Mouse (Mus musculus) hindbrain, embryonic 15.5 days (tissue): Measurements from ENCODE around the gene Dnajc16. TPM values are rescaled to one million over a fixed set of nuclear protein-coding genes. Genes with fewer than 3 reads are reported as not detected.
"Not testable (repeated sequence)": the region's sequence is repeated elsewhere in the genome, so short reads cannot be mapped to it uniquely, and the experiment has no call there.

Experiments used
- ATAC-seq: fragments of 200-750 bp; cut with Nextera tagmentation; 2 replicates; pipeline ENCODE4 v1.8.0; 2017; ENCODE audit warnings: low read depth, moderate number of reproducible peaks, moderate TSS enrichment; ENCODE audit not compliant: low FRiP score
- H3K27ac ChIP-seq: fragments of 300-500 bp; sonication (generic); replicated peaks from 2 replicates; pipeline ENCODE4 v1.5.1; 2015; ENCODE audit warnings: mild to moderate bottlenecking, inconsistent platforms
- H3K27me3 ChIP-seq: fragments of 300-500 bp; sonication (generic); 2 replicates; pipeline ENCODE4 v1.6.1; 2015; ENCODE audit warnings: control low read depth, inconsistent platforms
- H3K36me3 ChIP-seq: fragments of 300-500 bp; sonication (generic); 2 replicates; pipeline ENCODE4 v1.6.1; 2015; ENCODE audit warnings: control low read depth, inconsistent platforms
- H3K4me1 ChIP-seq: fragments of 300-500 bp; sonication (generic); replicated peaks from 2 replicates; pipeline ENCODE4 v1.6.1; 2015; ENCODE audit warnings: control low read depth, inconsistent platforms
- H3K4me2 ChIP-seq: fragments of 300-500 bp; sonication (generic); 2 replicates; pipeline ENCODE4 v1.6.1; 2015; ENCODE audit warnings: moderate library complexity, mild to moderate bottlenecking, inconsistent platforms
- H3K4me3 ChIP-seq: fragments of 300-500 bp; sonication (generic); 2 replicates; pipeline ENCODE4 v1.5.1; 2015; ENCODE audit warnings: mild to moderate bottlenecking, inconsistent platforms
- H3K9ac ChIP-seq: fragments of 300-500 bp; sonication (generic); 2 replicates; pipeline ENCODE4 v1.6.1; 2015; ENCODE audit warnings: inconsistent platforms
- H3K9me3 ChIP-seq: fragments of 300-500 bp; sonication (generic); 2 replicates; pipeline ENCODE4 v1.6.1; 2016; ENCODE audit warnings: control low read depth, inconsistent platforms
- WGBS: fragments of 180-500 bp; shearing (Covaris S2); methylation state at CpG from one replicate; pipeline ENCODE4 v1.1.7; 2015; 5-methylcytosine and 5-hydroxymethylcytosine counted together
- polyA plus RNA-seq: library from polyadenylated mRNA; unstranded; fragments of >200 nt; fragmentation: Nextera tagmentation; extraction: Ambion mirVana; gene quantifications from 2 replicates; pipeline ENCODE4 v1.2.1, GENCODE M21; 2015

The Dnajc16 gene
- polyA plus RNA-seq, 1 experiment from 2014 or later = 6.8 TPM

GRCm38 (mm10) chr4:141773019-141773418 is 17.7 kb downstream of the Dnajc16 start:
- H3K27me3 ChIP-seq, H3K27ac ChIP-seq, H3K9ac ChIP-seq, H3K4me3 ChIP-seq, H3K9me3 ChIP-seq, ATAC-seq, H3K4me1 ChIP-seq, H3K4me2 ChIP-seq: not testable (repeated sequence)
- peaks cover 87% of the 10 kb centered on the region for H3K36me3 ChIP-seq
- 89% methylated on average over 4 of the region's 4 CpGs for WGBS

GRCm38 (mm10) chr4:141771823-141772222 is 18.9 kb downstream of the Dnajc16 start:
- 95% methylated on average over 8 of the region's 8 CpGs for WGBS
- Histone ChIP-seq H3K4me1 (peaks cover 11% of the 10 kb centered on the region), H3K27me3 (no peaks in the 10 kb centered on the region), H3K9me3 (no peaks in the 10 kb centered on the region), H3K27ac (no peak overlapping the region), H3K36me3 (peaks cover 87% of the 10 kb centered on the region), H3K4me2 (no peak overlapping the region), H3K9ac (no peak overlapping the region), H3K4me3 (no peak overlapping the region)
- no peak for ATAC-seq

- Histone ChIP-seq H3K4me2 (no peak overlapping the region), H3K4me3 (no peak overlapping the region), H3K27me3 (no peaks in the 10 kb centered on the region), H3K4me1 (peaks cover 19% of the 10 kb centered on the region), H3K27ac (no peak overlapping the region), H3K9ac (no peak overlapping the region), H3K36me3 (peaks cover 76% of the 10 kb centered on the region), H3K9me3 (no peaks in the 10 kb centered on the region)
- no peak for ATAC-seq
- WGBS = 79% methylated on average over 8 of the region's 8 CpGs
Observed at GRCm38 (mm10) chr4:141769501-141770160, 21.1 kb downstream of the Dnajc16 start.

GRCm38 (mm10) chr4:141767353-141768036 is 23.2 kb downstream of the Dnajc16 start:
- 65% methylated on average over 19 of the region's 19 CpGs for WGBS
- 0 out of 2 replicates have a peak overlapping the region, but pooled peaks have one; percentile 6 for H3K4me2 ChIP-seq
- no peak overlapping the region for H3K4me3 ChIP-seq
- H3K9me3 ChIP-seq = no peaks in the 10 kb centered on the region
- H3K27me3 ChIP-seq = no peaks in the 10 kb centered on the region
- H3K4me1 ChIP-seq = peaks cover 19% of the 10 kb centered on the region
- H3K36me3 ChIP-seq = peaks cover 71% of the 10 kb centered on the region
- ATAC-seq = peak; percentile 33; the same call in 1 of the 2 replicates
- H3K9ac ChIP-seq = no peak overlapping the region
- peak overlapping the region; percentile 76 for H3K27ac ChIP-seq

GRCm38 (mm10) chr4:141766668-141767352 is 23.9 kb downstream of the Dnajc16 start:
- WGBS = 45% methylated on average over 19 of the region's 19 CpGs
- H3K4me1 ChIP-seq = peaks cover 19% of the 10 kb centered on the region
- H3K36me3 ChIP-seq = peaks cover 71% of the 10 kb centered on the region
- no peaks in the 10 kb centered on the region for H3K9me3 ChIP-seq
- no peak overlapping the region for H3K4me3 ChIP-seq
- no peaks in the 10 kb centered on the region for H3K27me3 ChIP-seq
- no peak overlapping the region for H3K9ac ChIP-seq
- peak overlapping the region; percentile 8 for H3K4me2 ChIP-seq
- H3K27ac ChIP-seq = peak overlapping the region; percentile 76
- ATAC-seq = peak; percentile 70

GRCm38 (mm10) chr4:141766316-141766667 is 24.4 kb downstream of the Dnajc16 start:
- 51% methylated on average over 8 of the region's 8 CpGs for WGBS
- Histone ChIP-seq H3K27me3 (no peaks in the 10 kb centered on the region), H3K27ac (peak overlapping the region; percentile 76), H3K4me3 (no peak overlapping the region), H3K4me1 (peaks cover 19% of the 10 kb centered on the region), H3K36me3 (peaks cover 69% of the 10 kb centered on the region), H3K9me3 (no peaks in the 10 kb centered on the region), H3K9ac (no peak overlapping the region), H3K4me2 (peak overlapping the region; percentile 8)
- ATAC-seq = peak; percentile 41; the same call in 1 of the 2 replicates

- Histone ChIP-seq H3K27me3 (no peaks in the 10 kb centered on the region), H3K27ac (no peak overlapping the region), H3K9me3 (no peaks in the 10 kb centered on the region), H3K4me2 (no peak overlapping the region), H3K36me3 (peaks cover 57% of the 10 kb centered on the region), H3K9ac (no peak overlapping the region), H3K4me1 (peaks cover 19% of the 10 kb centered on the region), H3K4me3 (no peak overlapping the region)
- WGBS = 97% methylated on average over 3 of the region's 3 CpGs
- no peak for ATAC-seq
Observed at GRCm38 (mm10) chr4:141765008-141765407, 25.7 kb downstream of the Dnajc16 start.

- no peak overlapping the region for H3K9ac ChIP-seq
- H3K27ac ChIP-seq = no peak overlapping the region
- WGBS = 96% methylated on average over 12 of the region's 12 CpGs
- ATAC-seq = no peak
- H3K4me1 ChIP-seq = peaks cover 19% of the 10 kb centered on the region
- no peak overlapping the region for H3K4me2 ChIP-seq
- H3K27me3 ChIP-seq = no peaks in the 10 kb centered on the region
- peaks cover 43% of the 10 kb centered on the region for H3K36me3 ChIP-seq
- no peak overlapping the region for H3K4me3 ChIP-seq
- no peaks in the 10 kb centered on the region for H3K9me3 ChIP-seq
Observed at GRCm38 (mm10) chr4:141763476-141763875, 27.3 kb downstream of the Dnajc16 start.

GRCm38 (mm10) chr4:141762102-141762598 is 28.6 kb downstream of the Dnajc16 start:
- Histone ChIP-seq H3K4me1 (peaks cover 12% of the 10 kb centered on the region), H3K9me3 (no peaks in the 10 kb centered on the region), H3K4me2 (no peak overlapping the region), H3K9ac (no peak overlapping the region), H3K36me3 (peaks cover 31% of the 10 kb centered on the region), H3K4me3 (no peak overlapping the region), H3K27me3 (no peaks in the 10 kb centered on the region), H3K27ac (no peak overlapping the region)
- ATAC-seq = no peak
- WGBS = 95% methylated on average over 13 of the region's 13 CpGs

GRCm38 (mm10) chr4:141760942-141761341 is 29.8 kb downstream of the Dnajc16 start:
- Histone ChIP-seq H3K27me3 (no peaks in the 10 kb centered on the region), H3K9me3 (no peaks in the 10 kb centered on the region), H3K4me3 (no peak overlapping the region), H3K9ac (no peak overlapping the region), H3K4me1 (peaks cover 1% of the 10 kb centered on the region), H3K4me2 (no peak overlapping the region), H3K27ac (no peak overlapping the region), H3K36me3 (peaks cover 28% of the 10 kb centered on the region)
- ATAC-seq = no peak
- WGBS = 90% methylated on average over 4 of the region's 4 CpGs

- WGBS = 77% methylated on average over 6 of the region's 6 CpGs
- Histone ChIP-seq H3K9ac (no peak overlapping the region), H3K36me3 (peaks cover 21% of the 10 kb centered on the region), H3K4me1 (no peaks in the 10 kb centered on the region), H3K27me3 (no peaks in the 10 kb centered on the region), H3K27ac (no peak overlapping the region), H3K4me3 (no peak overlapping the region), H3K9me3 (no peaks in the 10 kb centered on the region), H3K4me2 (no peak overlapping the region)
- no peak for ATAC-seq
Observed at GRCm38 (mm10) chr4:141758874-141759542, 31.7 kb downstream of the Dnajc16 start.
